Mouse (Mus musculus) erythroblast, embryonic 14.5 days (primary cell): ENCODE results near the gene Creb3l4. TPM values are rescaled to one million over a fixed set of nuclear protein-coding genes. Genes with fewer than 3 reads are reported as not detected.
A peak's percentile ranks its signal among the peaks of the same experiment; 100 is the strongest.

ENCODE experiments used
- H3K27me3 ChIP-seq: 2 replicates; pipeline ENCODE4 v1.6.1; 2012; ENCODE audit warnings: inconsistent platforms; ENCODE audit not compliant: control insufficient read depth
- H3K36me3 ChIP-seq: 2 replicates; pipeline ENCODE4 v1.6.1; 2012; ENCODE audit warnings: mild to moderate bottlenecking, inconsistent platforms; ENCODE audit not compliant: control insufficient read depth
- H3K4me1 ChIP-seq: 2 replicates; pipeline ENCODE4 v1.6.1; 2012; ENCODE audit warnings: inconsistent platforms; ENCODE audit not compliant: control insufficient read depth
- H3K4me3 ChIP-seq: replicated peaks from 2 replicates; pipeline ENCODE3; 2012; ENCODE audit warnings: moderate library complexity, mild to moderate bottlenecking, inconsistent platforms
- H3K9me3 ChIP-seq: 2 replicates; pipeline ENCODE4 v1.6.1; 2012; ENCODE audit warnings: low read length, inconsistent platforms, mixed read lengths; ENCODE audit not compliant: control insufficient read depth
- GATA1 ChIP-seq: IDR thresholded peaks from 2 replicates; pipeline ENCODE4 v1.6.1; 2012; ENCODE audit warnings: low read length, inconsistent platforms, mixed read lengths
- TAL1 ChIP-seq: IDR thresholded peaks from 3 replicates; pipeline ENCODE4 v1.6.1; 2012; ENCODE audit warnings: low read length, inconsistent platforms, mixed read lengths
- polyA plus RNA-seq: library from polyadenylated mRNA; stranded (reverse); fragments of >175 nt; gene quantifications from 2 replicates; pipeline ENCODE4 v1.2.3, GENCODE M21; 2012

Gene Creb3l4
- polyA plus RNA-seq, 1 experiment = not detected

DNA sequence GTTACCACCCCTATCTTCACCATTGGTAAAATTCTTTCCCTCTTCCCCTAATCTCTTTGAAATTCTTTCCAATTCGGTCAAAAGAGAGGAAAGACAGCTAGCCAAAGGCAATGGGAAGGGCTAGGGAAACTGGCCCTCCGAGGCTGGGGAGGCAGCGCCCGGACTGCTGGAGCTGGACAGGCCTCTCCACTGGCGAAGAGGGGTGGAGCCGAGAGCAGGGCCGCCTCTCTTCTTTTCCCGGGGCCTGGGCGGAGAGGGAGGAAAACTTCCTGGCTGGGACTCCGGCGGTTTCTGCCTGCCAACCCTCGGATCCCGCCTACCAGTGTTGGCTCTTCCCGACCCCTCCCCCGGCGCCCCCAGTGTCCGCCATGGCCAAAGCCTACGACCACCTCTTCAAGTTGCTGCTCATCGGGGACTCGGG is 22.8 kb downstream of the Creb3l4 start:
- H3K4me3 ChIP-seq = peak overlapping the region; percentile 59

DNA sequence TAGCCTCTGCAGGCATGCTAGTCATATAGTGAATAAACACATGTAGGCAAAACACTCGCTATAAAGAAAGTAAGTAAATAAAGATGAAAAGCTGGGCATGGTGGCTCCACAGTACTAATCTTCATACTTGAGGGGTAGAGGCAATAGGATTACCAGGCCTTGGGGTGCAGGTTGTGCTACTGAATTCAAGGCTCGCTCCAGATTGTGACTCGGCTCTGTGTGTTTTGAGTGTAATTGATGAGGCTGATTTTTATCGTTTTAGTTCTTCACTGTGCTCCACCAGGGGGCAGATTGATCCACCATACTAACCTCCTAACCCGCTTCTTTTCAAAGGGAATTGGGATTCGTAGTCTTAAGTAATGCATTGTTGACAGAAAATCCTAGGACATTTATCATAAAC is 23.2 kb downstream of the Creb3l4 start:
- peaks cover 28% of the 10 kb centered on the region for H3K4me1 ChIP-seq
- TF ChIP-seq GATA1 = no peak
- no peak for TF ChIP-seq TAL1
- peak overlapping the region; percentile 59 for H3K4me3 ChIP-seq
- H3K27me3 ChIP-seq = 0 out of 2 replicates have a peak, but pooled peaks cover 3% of the 10 kb centered on the region
- H3K36me3 ChIP-seq = no peaks in the 10 kb centered on the region
- no peaks in the 10 kb centered on the region for H3K9me3 ChIP-seq

More for the DNA sequence above, 22.8 kb downstream of the Creb3l4 start:
- Histone ChIP-seq H3K36me3 (no peaks in the 10 kb centered on the region), H3K4me1 (peaks cover 27% of the 10 kb centered on the region), H3K9me3 (no peaks in the 10 kb centered on the region), H3K27me3 (0 out of 2 replicates have a peak, but pooled peaks cover 3% of the 10 kb centered on the region)
- TF ChIP-seq GATA1 = no peak
- no peak for TF ChIP-seq TAL1

DNA sequence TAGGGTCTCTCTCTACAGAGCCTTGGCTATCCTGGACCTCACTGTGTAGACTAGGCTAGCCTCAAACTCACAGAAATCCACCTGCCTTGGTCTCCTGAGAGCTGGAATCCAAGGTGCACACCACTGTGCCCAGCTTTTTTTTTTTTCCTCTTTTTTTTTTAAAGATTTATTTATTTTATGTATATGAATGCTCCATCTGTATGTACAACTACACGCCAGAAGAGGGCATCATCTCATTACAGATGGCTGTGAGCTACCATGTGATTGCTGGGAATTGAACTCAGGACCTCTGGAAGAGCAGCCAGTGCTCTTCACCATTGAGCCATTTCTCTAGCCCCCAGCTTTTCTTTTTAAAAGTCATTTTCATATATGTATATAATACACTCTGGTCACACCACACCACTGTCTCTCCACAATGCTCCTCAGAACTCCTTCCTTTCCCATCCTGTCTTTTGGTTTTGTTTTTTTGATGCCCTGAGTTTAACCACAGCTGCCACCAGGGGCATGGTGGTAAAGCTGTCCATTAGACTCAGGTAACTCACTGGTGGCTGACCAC is 27.4 kb downstream of the Creb3l4 start:
- peaks cover 19% of the 10 kb centered on the region for H3K36me3 ChIP-seq
- TF ChIP-seq GATA1 = no peak
- no peak for TF ChIP-seq TAL1
- no peak overlapping the region for H3K4me3 ChIP-seq
- no peaks in the 10 kb centered on the region for H3K27me3 ChIP-seq
- H3K9me3 ChIP-seq = no peaks in the 10 kb centered on the region
- peaks cover 43% of the 10 kb centered on the region for H3K4me1 ChIP-seq

DNA sequence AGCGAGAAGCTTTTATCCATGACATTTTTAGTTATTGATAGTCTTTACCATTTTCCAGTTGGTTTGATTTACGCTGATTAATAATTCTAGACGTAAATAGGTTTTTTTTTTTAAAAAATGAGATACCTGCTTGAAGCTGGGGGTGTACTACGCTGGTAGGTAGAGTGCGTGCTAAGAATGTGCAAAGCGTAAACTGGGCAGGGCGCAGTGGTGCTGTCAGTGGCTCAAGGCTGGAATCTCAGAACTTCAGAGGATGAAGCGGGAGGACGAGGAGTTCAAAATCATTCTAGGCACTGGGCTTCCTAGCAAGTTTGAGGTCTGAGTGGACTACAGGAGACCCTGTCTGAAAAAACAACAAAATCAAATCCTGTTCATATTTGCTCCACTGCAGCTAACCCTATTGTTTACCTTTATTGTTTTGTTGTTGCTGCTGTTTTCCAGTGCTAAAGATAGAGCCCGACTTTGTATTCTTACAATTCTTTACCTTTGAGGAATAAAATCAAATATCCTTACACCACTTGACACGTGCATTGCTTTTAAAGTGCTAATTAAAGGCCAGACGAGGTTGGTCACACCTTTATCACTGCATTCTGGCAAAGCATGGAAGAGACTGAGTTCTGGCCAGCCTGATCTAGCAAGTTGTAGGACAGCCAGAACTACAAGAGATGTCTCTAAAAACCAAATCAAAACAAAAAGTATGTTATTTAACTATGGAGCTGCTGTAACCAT is 29.2 kb downstream of the Creb3l4 start:
- Histone ChIP-seq H3K27me3 (no peaks in the 10 kb centered on the region), H3K9me3 (no peaks in the 10 kb centered on the region), H3K36me3 (peaks cover 37% of the 10 kb centered on the region), H3K4me1 (peaks cover 39% of the 10 kb centered on the region), H3K4me3 (peak overlapping the region; percentile 89)
- TF ChIP-seq TAL1 (no peak), GATA1 (no peak)

DNA sequence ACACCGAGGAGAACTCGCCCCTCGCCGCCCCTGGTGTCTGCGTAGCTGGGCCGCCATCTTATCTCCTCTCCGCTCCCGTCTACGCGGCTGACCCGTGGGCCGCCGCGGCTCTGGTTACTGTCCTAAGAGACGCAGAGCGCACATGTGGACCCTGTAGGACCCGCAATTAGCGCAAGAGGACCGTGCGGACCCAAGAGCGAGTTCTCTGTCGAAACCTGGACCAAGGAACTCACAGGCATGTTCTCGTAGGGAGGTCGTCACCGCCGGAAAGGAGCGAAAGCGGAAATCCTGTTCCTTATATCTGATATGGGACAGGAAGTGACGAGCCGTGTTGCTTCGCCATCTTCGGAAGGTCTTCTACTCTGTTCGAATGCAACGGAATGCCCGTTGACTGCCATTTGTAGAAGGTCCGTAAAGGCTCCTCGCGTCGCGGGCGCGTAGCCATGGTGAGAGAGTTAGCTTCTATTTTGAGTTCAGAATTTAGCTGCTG is 29.9 kb downstream of the Creb3l4 start, which contains the start of the genes Rps27 and Rab13:
Gene Rps27, minus strand, starts transcription at position 275 of the 490 bp plus-strand sequence.
Gene Rab13, plus strand, starts transcription at position 319 of the 490 bp plus-strand sequence.
- H3K36me3 ChIP-seq = peaks cover 44% of the 10 kb centered on the region
- H3K9me3 ChIP-seq = no peaks in the 10 kb centered on the region
- peaks cover 41% of the 10 kb centered on the region for H3K4me1 ChIP-seq
- H3K4me3 ChIP-seq = peak within 1 kb of the TSS; percentile 89
- no peak for TF ChIP-seq TAL1
- peak; percentile 92 for TF ChIP-seq GATA1
- no peaks in the 10 kb centered on the region for H3K27me3 ChIP-seq

DNA sequence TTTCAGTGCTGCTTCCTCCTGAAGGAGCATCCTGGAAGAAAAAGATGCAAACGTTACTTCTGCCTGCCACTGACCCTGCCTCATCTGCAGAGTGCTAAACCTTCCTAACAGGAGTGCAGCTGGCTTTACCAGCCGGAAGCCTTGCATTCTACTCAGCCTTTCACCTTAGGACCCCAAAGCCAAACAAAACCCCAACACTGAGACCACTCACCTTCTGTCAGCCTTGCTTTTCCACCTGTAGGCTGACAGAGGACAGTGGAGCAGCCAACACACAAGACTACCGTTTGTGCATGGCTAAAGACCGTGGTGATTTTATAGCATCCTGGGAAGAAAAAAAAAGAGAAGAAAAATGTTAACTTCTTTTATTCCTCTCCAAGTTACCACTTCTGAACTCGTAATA is 30.6 kb downstream of the Creb3l4 start:
- no peak for TF ChIP-seq TAL1
- no peak for TF ChIP-seq GATA1
- Histone ChIP-seq H3K27me3 (no peaks in the 10 kb centered on the region), H3K9me3 (no peaks in the 10 kb centered on the region), H3K4me1 (peaks cover 41% of the 10 kb centered on the region), H3K36me3 (peaks cover 51% of the 10 kb centered on the region), H3K4me3 (peak overlapping the region; percentile 89)

DNA sequence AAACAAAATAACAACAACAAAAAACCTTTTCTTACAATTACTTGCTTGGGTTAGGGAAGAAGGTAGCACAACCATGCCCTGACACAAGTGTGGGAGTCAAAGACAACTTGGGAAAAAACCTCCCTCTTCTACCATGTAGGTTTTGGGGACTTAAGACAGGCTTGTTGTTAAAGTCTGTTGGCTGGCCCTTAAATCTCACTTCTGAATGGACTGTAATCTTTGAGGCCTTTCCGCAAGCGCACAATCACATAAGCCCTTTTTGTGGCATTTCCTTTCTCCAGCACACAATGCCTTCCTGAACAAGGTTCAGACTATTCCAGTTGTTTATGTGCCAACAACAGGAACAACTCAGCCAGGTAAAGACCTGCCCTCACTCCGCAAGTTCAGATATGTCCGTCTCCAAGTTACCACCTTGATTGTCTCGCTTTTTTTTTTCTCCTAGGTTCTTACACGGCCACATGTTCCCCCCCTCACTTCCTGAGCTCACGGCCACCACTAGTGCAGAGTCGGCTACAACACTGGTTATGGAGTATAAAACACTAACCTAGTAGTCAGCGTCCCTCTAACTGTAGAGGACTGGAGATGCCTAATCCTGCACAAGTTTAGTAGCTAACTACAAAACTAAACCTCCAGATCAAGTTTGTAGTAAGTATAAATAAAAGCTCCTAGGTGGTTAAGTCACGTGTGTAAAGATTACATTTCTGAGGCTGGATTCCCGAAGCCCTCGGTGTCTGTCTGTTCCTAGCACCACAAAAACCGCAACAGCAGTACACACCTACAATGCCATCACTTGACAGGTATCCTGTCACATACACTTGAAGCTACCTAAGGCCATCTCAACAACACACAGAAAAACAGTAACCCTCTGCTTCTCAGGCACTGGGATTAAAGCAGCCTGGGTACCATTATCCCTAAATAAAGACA is 31.6 kb downstream of the Creb3l4 start:
- TF ChIP-seq TAL1 (no peak), GATA1 (no peak)
- peaks cover 41% of the 10 kb centered on the region for H3K4me1 ChIP-seq
- H3K27me3 ChIP-seq = no peaks in the 10 kb centered on the region
- H3K4me3 ChIP-seq = peak overlapping the region; percentile 89
- no peaks in the 10 kb centered on the region for H3K9me3 ChIP-seq
- peaks cover 57% of the 10 kb centered on the region for H3K36me3 ChIP-seq

DNA sequence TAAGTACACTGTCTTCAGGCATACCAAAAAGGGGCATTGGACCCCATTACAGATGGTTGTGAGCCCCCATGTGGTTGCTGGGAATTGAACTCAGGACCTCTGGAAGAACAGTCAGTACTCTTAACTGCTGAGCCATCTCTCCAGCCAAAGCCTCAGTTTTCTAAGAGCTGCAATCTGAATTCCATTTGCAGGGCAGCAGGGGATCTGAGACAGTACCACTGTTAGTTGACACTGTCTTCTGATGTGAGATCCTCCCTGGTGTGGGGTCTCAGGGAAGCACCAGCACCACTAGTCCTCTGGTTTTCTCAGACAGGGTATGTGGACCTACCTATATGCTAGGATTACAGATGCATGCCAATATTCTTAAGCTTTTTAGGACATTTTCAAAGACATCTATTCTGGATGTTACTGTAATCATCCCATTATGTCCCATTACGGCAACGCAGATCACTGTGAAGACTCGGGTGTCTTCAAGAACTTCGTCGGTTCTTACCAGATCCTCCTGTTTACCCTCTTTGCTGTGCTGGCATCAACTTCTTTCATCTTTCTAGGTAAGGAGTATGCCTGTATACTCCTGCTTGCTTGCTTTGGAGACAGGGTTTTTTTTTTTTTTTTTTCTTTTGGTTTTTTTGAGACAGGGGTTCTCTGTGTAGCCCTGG is 33.3 kb downstream of the Creb3l4 start:
- Histone ChIP-seq H3K27me3 (no peaks in the 10 kb centered on the region), H3K36me3 (peaks cover 61% of the 10 kb centered on the region), H3K4me3 (no peak overlapping the region), H3K9me3 (no peaks in the 10 kb centered on the region), H3K4me1 (peaks cover 40% of the 10 kb centered on the region)
- no peak for TF ChIP-seq GATA1
- no peak for TF ChIP-seq TAL1
